Mouse (Mus musculus) limb, embryonic 15.5 days (tissue): ENCODE data around the gene Inpp5b. TPM values are rescaled to one million over a fixed set of nuclear protein-coding genes. Genes with fewer than 3 reads are reported as not detected.

ENCODE experiments used
- ATAC-seq: fragments of 200-750 bp; cut with Nextera tagmentation; 2 replicates; pipeline ENCODE4 v1.8.0; 2017; ENCODE audit warnings: low read depth, moderate TSS enrichment; ENCODE audit not compliant: insufficient number of reproducible peaks, low FRiP score, low TSS enrichment
- H3K27ac ChIP-seq: fragments of 300-500 bp; sonication (generic); 2 replicates; pipeline ENCODE4 v1.5.1; 2015; ENCODE audit warnings: moderate library complexity, mild to moderate bottlenecking, inconsistent platforms
- H3K27me3 ChIP-seq: fragments of 300-500 bp; sonication (generic); 2 replicates; pipeline ENCODE4 v1.6.1; 2015; ENCODE audit warnings: inconsistent platforms
- H3K36me3 ChIP-seq: fragments of 300-500 bp; sonication (generic); 2 replicates; pipeline ENCODE4 v1.6.1; 2015; ENCODE audit warnings: inconsistent platforms
- H3K4me1 ChIP-seq: fragments of 300-500 bp; sonication (generic); 2 replicates; pipeline ENCODE4 v1.6.1; 2015; ENCODE audit warnings: inconsistent platforms
- H3K4me2 ChIP-seq: fragments of 300-500 bp; sonication (generic); 2 replicates; pipeline ENCODE4 v1.6.1; 2015; ENCODE audit warnings: mild to moderate bottlenecking, inconsistent platforms
- H3K4me3 ChIP-seq: fragments of 300-500 bp; sonication (generic); 2 replicates; pipeline ENCODE4 v1.5.1; 2015; ENCODE audit warnings: mild to moderate bottlenecking, inconsistent platforms
- H3K9ac ChIP-seq: fragments of 300-500 bp; sonication (generic); 2 replicates; pipeline ENCODE4 v1.6.1; 2015; ENCODE audit warnings: inconsistent platforms
- H3K9me3 ChIP-seq: fragments of 300-500 bp; sonication (generic); 2 replicates; pipeline ENCODE4 v1.6.1; 2016; ENCODE audit warnings: inconsistent platforms
- WGBS: fragments of 180-500 bp; shearing (Covaris S2); methylation state at CpG from one replicate; pipeline ENCODE4 v1.1.7; 2015; 5-methylcytosine and 5-hydroxymethylcytosine counted together
- polyA plus RNA-seq: library from polyadenylated mRNA; unstranded; fragments of >200 nt; fragmentation: Nextera tagmentation; extraction: Ambion mirVana; gene quantifications from 2 replicates; pipeline ENCODE4 v1.2.1, GENCODE M21; 2015

The Inpp5b gene
- polyA plus RNA-seq, 1 experiment from 2014 or later = 31.0 TPM

- Histone ChIP-seq H3K36me3 (peaks cover 37% of the 10 kb centered on the region), H3K4me3 (peak within 1 kb of the TSS; percentile 91), H3K27ac (peak within 1 kb of the TSS; percentile 77), H3K4me2 (peak within 1 kb of the TSS; percentile 83), H3K9ac (peak within 1 kb of the TSS; percentile 88), H3K27me3 (no peaks in the 10 kb centered on the region), H3K9me3 (no peaks in the 10 kb centered on the region), H3K4me1 (peaks cover 30% of the 10 kb centered on the region)
- ATAC-seq = peak; percentile 90
- WGBS = under 1% methylated on average over 57 of the region's 57 CpGs
Observed at GRCm38 (mm10) chr4:124714545-124715481, 26.8 kb upstream of the Inpp5b start, which contains the start of gene Sf3a3. Gene Sf3a3 (plus strand): TSS chr4:124714776.

- peaks cover 78% of the 10 kb centered on the region for H3K36me3 ChIP-seq
- ATAC-seq = no peak
- H3K9ac ChIP-seq = no peak overlapping the region
Observed at GRCm38 (mm10) chr4:124719101-124719500, 22.5 kb upstream of the Inpp5b start.

DNA sequence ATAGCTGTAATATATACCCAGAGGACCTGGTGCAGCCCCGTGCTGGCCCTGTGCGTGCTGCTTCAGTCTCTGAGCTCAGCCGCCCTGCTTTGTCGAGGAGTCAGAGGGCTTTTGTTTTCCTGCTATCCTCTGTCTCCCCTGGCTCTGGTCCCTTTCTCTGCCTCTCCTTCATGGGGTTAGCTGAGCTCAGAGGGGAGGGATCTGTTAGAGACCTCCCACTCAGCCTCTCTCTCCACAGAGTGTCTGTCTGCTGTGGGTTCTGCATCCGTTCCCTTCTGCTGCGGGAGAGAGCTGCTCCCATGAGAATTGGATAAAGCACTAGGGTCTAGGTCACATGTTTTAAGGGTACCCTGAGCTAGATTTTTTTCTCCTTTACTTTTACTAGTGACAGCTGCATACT lies 15.5 kb upstream of the Inpp5b start:
- Histone ChIP-seq H3K4me2 (no peak overlapping the region), H3K9ac (no peak overlapping the region), H3K4me1 (no peaks in the 10 kb centered on the region), H3K27ac (no peak overlapping the region), H3K36me3 (peaks cover 97% of the 10 kb centered on the region), H3K4me3 (no peak overlapping the region), H3K27me3 (no peaks in the 10 kb centered on the region), H3K9me3 (no peaks in the 10 kb centered on the region)
- 90% methylated on average over 6 of the region's 6 CpGs for WGBS
- no peak for ATAC-seq

More at GRCm38 (mm10) chr4:124719101-124719500, 22.5 kb upstream of the Inpp5b start:
- H3K4me2 ChIP-seq = no peak overlapping the region
- H3K27ac ChIP-seq = no peak overlapping the region
- WGBS = 95% methylated on average over 4 of the region's 4 CpGs
- H3K27me3 ChIP-seq = no peaks in the 10 kb centered on the region
- no peaks in the 10 kb centered on the region for H3K9me3 ChIP-seq
- no peak overlapping the region for H3K4me3 ChIP-seq
- peaks cover 16% of the 10 kb centered on the region for H3K4me1 ChIP-seq

DNA sequence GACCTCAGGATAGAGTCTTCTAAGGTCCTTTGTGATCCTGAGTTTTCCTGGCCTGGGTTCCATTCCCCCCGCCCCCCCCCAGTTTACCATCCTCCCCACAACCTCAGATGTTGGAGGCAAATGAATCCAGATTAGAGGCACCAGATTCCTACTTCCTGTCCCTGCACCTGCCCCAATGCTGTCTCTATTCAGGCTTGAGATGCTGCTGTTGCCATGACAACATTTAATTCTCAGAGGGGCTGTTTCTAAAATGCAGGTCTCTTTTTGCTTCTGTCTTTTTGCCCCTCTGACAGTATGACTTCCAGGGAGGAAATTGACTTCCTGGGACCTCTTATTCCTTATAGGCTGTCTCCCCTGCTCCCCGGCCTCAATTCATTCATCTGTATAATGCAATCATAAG lies 4.7 kb upstream of the Inpp5b start:
- H3K4me3 ChIP-seq = no peak overlapping the region

GRCm38 (mm10) chr4:124737486-124737885 lies 4.2 kb upstream of the Inpp5b start:
- H3K4me3 ChIP-seq = no peak overlapping the region
- H3K27me3 ChIP-seq = no peaks in the 10 kb centered on the region
- H3K4me2 ChIP-seq = no peak overlapping the region
- H3K9ac ChIP-seq = no peak overlapping the region
- no peaks in the 10 kb centered on the region for H3K9me3 ChIP-seq
- peaks cover 14% of the 10 kb centered on the region for H3K36me3 ChIP-seq
- no peak overlapping the region for H3K27ac ChIP-seq
- H3K4me1 ChIP-seq = peaks cover 4% of the 10 kb centered on the region
- no peak for ATAC-seq
- 68% methylated on average over 5 of the region's 5 CpGs for WGBS

More for the DNA sequence above, 4.7 kb upstream of the Inpp5b start:
- no peak overlapping the region for H3K27ac ChIP-seq
- WGBS = 71% methylated on average over 2 of the region's 2 CpGs
- no peaks in the 10 kb centered on the region for H3K9me3 ChIP-seq
- ATAC-seq = no peak
- no peaks in the 10 kb centered on the region for H3K4me1 ChIP-seq
- H3K4me2 ChIP-seq = no peak overlapping the region
- H3K9ac ChIP-seq = no peak overlapping the region
- peaks cover 18% of the 10 kb centered on the region for H3K36me3 ChIP-seq
- H3K27me3 ChIP-seq = no peaks in the 10 kb centered on the region

DNA sequence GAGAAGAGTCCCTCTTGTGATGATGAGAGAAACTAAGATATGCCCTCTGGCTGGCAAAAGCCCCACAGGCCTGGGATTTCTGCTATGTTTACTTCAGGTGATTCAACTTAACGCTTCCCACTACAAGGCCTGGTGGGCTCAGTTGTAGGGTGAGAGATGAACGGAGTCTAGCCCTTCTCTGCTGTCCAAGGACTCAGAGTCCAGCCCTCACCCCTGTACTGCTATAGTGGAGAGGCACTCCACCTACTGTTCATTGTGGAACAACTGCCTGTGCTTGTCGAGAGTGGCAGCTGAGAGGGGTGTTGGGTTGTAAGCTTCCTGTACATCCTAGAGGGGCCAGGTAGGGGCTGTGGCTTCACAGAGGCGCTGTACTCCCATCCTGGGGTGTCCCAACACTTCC lies 3.6 kb upstream of the Inpp5b start:
- Histone ChIP-seq H3K27me3 (no peaks in the 10 kb centered on the region), H3K9ac (no peak overlapping the region), H3K4me2 (no peak overlapping the region), H3K4me3 (no peak overlapping the region), H3K27ac (no peak overlapping the region), H3K36me3 (peaks cover 9% of the 10 kb centered on the region), H3K9me3 (no peaks in the 10 kb centered on the region), H3K4me1 (peaks cover 8% of the 10 kb centered on the region)
- ATAC-seq = no peak
- 57% methylated on average over 4 of the region's 4 CpGs for WGBS

- no peak for ATAC-seq
- H3K27me3 ChIP-seq = no peaks in the 10 kb centered on the region
Observed at GRCm38 (mm10) chr4:124738783-124739182, 2.9 kb upstream of the Inpp5b start.

GRCm38 (mm10) chr4:124742839-124743238 lies 1.2 kb downstream of the Inpp5b start:
- Histone ChIP-seq H3K27me3 (no peaks in the 10 kb centered on the region), H3K36me3 (peaks cover 11% of the 10 kb centered on the region; the same call in 1 of the 2 replicates), H3K9me3 (no peaks in the 10 kb centered on the region), H3K27ac (no peak overlapping the region), H3K4me3 (no peak overlapping the region), H3K4me1 (peaks cover 8% of the 10 kb centered on the region), H3K4me2 (peak overlapping the region; percentile 63; the same call in 1 of the 2 replicates), H3K9ac (no peak overlapping the region)
- ATAC-seq = no peak
- 85% methylated on average over 11 of the region's 11 CpGs for WGBS

More at GRCm38 (mm10) chr4:124738783-124739182, 2.9 kb upstream of the Inpp5b start:
- Histone ChIP-seq H3K9me3 (no peaks in the 10 kb centered on the region), H3K27ac (no peak overlapping the region), H3K4me2 (no peak overlapping the region), H3K4me1 (peaks cover 8% of the 10 kb centered on the region), H3K9ac (no peak overlapping the region), H3K4me3 (no peak overlapping the region), H3K36me3 (peaks cover 3% of the 10 kb centered on the region; the same call in 1 of the 2 replicates)
- 72% methylated on average over 1 of the region's 1 CpGs for WGBS

DNA sequence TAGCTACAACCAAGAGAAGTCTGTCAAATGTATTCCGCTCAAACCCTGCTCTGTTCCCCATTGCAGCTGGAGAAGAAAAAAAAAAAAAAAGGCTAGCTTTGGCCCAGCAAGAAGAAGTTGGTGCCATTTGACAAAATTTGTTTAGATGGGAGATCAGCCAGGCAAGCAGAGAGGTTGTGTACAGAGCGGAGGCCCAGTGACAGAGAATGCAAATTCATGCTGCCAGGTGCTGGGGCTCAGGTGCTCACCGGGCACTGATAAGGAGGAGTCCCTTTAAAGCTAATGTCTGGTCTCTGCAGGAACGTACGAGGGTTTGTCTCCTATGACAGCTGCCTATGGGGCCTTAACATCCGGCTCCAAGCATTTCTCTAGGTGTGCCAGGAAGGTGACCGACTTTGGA lies 4.9 kb downstream of the Inpp5b start:
- H3K9me3 ChIP-seq = no peaks in the 10 kb centered on the region
- no peak overlapping the region for H3K4me2 ChIP-seq
- WGBS = 86% methylated on average over 7 of the region's 7 CpGs
- peaks cover 13% of the 10 kb centered on the region for H3K4me1 ChIP-seq
- H3K36me3 ChIP-seq = peaks cover 23% of the 10 kb centered on the region
- no peaks in the 10 kb centered on the region for H3K27me3 ChIP-seq
- ATAC-seq = no peak
- no peak overlapping the region for H3K4me3 ChIP-seq
- no peak overlapping the region for H3K9ac ChIP-seq
- no peak overlapping the region for H3K27ac ChIP-seq

DNA sequence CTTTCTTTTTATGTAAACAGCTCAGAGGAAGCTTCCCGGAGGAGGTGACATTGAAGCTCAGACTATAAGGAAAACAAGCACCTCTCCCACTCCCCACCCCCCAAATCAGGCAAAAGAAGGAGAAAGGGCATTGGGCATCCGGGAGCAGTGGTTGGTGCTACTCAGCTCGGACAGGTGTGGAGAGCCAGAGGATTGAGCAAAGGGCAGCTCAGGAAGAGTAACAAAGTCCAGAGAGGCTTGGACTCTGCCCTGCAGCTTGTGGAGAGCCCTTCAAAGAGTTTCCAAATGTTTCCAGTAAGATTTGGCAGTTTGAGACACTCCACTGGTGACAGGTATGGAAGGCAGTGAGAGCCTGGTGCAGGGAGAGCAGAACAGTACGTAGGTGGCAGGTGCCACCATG lies 6.2 kb downstream of the Inpp5b start:
- Histone ChIP-seq H3K4me3 (no peak overlapping the region), H3K27me3 (no peaks in the 10 kb centered on the region), H3K27ac (no peak overlapping the region), H3K9ac (no peak overlapping the region), H3K9me3 (no peaks in the 10 kb centered on the region), H3K36me3 (peaks cover 23% of the 10 kb centered on the region), H3K4me2 (no peak overlapping the region), H3K4me1 (peaks cover 16% of the 10 kb centered on the region)
- WGBS = 60% methylated on average over 4 of the region's 4 CpGs
- ATAC-seq = no peak

- Histone ChIP-seq H3K27me3 (no peaks in the 10 kb centered on the region), H3K27ac (peak overlapping the region; percentile 28; the same call in 1 of the 2 replicates), H3K9ac (peak overlapping the region; percentile 62), H3K4me1 (peaks cover 14% of the 10 kb centered on the region), H3K9me3 (no peaks in the 10 kb centered on the region), H3K36me3 (peaks cover 21% of the 10 kb centered on the region), H3K4me3 (peak overlapping the region; percentile 72), H3K4me2 (peak overlapping the region; percentile 91)
- peak; percentile 96 for ATAC-seq
- under 1% methylated on average over 74 of the region's 75 CpGs for WGBS
Observed at GRCm38 (mm10) chr4:124751300-124752250, 9.9 kb downstream of the Inpp5b start.
